Mouse (Mus musculus): ENCODE results near the gene Ric1.
"Not testable (repeated sequence)": the region's sequence is repeated elsewhere in the genome, so short reads cannot be mapped to it uniquely, and the experiment has no call there.

Ric1 gene

GRCm38 (mm10) chr19:29498842-29499456, 23.1 kb upstream of the Ric1 start:
- peak; percentile 45 for DNase-seq

- DNase-seq, result no peak
Measured at GRCm38 (mm10) chr19:29500333-29500732, 21.7 kb upstream of the Ric1 start.

GRCm38 (mm10) chr19:29501106-29501505, 21.0 kb upstream of the Ric1 start:
- DNase-seq, result peak; percentile 44

- peak; percentile 87 for DNase-seq
Measured at GRCm38 (mm10) chr19:29501507-29501906, 20.6 kb upstream of the Ric1 start.

- no peak for DNase-seq
Measured at GRCm38 (mm10) chr19:29504131-29504530, 18.0 kb upstream of the Ric1 start.

GRCm38 (mm10) chr19:29505617-29506016, 16.5 kb upstream of the Ric1 start:
- no peak for DNase-seq

GRCm38 (mm10) chr19:29508208-29508607, 13.9 kb upstream of the Ric1 start:
- DNase-seq, result no peak

GRCm38 (mm10) chr19:29509857-29510256, 12.2 kb upstream of the Ric1 start:
- no peak for DNase-seq

- peak; percentile 80 for DNase-seq
Measured at GRCm38 (mm10) chr19:29511826-29512225, 10.3 kb upstream of the Ric1 start.

GRCm38 (mm10) chr19:29513111-29513766, 8.8 kb upstream of the Ric1 start:
- no peak for DNase-seq

- DNase-seq, result no peak
Measured at GRCm38 (mm10) chr19:29514130-29514529, 8.0 kb upstream of the Ric1 start.

- no peak for DNase-seq
Measured at GRCm38 (mm10) chr19:29515386-29515785, 6.7 kb upstream of the Ric1 start.

- no peak for DNase-seq
Measured at GRCm38 (mm10) chr19:29515991-29516390, 6.1 kb upstream of the Ric1 start.

- DNase-seq, result no peak
Measured at GRCm38 (mm10) chr19:29518409-29518808, 3.7 kb upstream of the Ric1 start.

GRCm38 (mm10) chr19:29518922-29519321, 3.2 kb upstream of the Ric1 start:
- DNase-seq, result no peak

GRCm38 (mm10) chr19:29520996-29521560, 1.0 kb upstream of the Ric1 start:
- DNase-seq, result peak; percentile 27

- DNase-seq, result peak; percentile 30
Measured at GRCm38 (mm10) chr19:29522445-29523229, 555 bp downstream of the Ric1 start.

GRCm38 (mm10) chr19:29523230-29523582, 1.1 kb downstream of the Ric1 start:
- DNase-seq, result no peak

- no peak for DNase-seq
Measured at GRCm38 (mm10) chr19:29523701-29524100, 1.6 kb downstream of the Ric1 start.

- peak; percentile 57 for DNase-seq
Measured at GRCm38 (mm10) chr19:29524614-29525013, 2.5 kb downstream of the Ric1 start.

GRCm38 (mm10) chr19:29525588-29525987, 3.5 kb downstream of the Ric1 start:
- DNase-seq, result not testable (repeated sequence)

- no peak for DNase-seq
Measured at GRCm38 (mm10) chr19:29526837-29527236, 4.8 kb downstream of the Ric1 start.

- DNase-seq, result no peak
Measured at GRCm38 (mm10) chr19:29527299-29527698, 5.2 kb downstream of the Ric1 start.

GRCm38 (mm10) chr19:29528568-29528967, 6.5 kb downstream of the Ric1 start:
- DNase-seq, result no peak
